Mouse (Mus musculus): ENCODE data around the gene Sox8.

DNA sequence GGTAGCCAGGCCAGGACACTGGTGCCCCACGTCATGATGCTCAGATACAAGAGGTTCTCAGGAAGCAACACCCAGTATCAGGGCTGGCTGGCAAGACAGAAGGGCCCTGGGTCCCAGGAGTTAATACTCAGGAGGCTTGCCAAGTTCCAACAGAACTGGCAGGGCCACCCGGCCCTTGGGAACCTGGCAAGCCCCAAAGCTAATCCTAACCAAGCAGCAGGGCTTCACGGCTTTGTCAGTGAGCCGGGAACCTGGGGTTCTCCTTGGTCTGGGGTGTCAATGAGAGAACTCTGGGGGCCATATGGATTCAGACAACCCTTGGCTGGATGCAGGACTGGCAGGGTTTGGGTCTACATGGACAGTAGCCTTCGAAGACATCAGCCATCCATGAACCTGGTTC lies 6.0 kb downstream of the Sox8 start:
- TF ChIP-seq POLR2A (IDR thresholded peaks at IDR 0.05; ENCODE audit: control insufficient read depth, low read depth, low read length) (no peak), CTCF (IDR thresholded peaks at IDR 0.05; ENCODE audit: control insufficient read depth, insufficient read depth, insufficient replicate concordance, low read depth, low read length) (no peak)
